In the genomic region with DNA sequence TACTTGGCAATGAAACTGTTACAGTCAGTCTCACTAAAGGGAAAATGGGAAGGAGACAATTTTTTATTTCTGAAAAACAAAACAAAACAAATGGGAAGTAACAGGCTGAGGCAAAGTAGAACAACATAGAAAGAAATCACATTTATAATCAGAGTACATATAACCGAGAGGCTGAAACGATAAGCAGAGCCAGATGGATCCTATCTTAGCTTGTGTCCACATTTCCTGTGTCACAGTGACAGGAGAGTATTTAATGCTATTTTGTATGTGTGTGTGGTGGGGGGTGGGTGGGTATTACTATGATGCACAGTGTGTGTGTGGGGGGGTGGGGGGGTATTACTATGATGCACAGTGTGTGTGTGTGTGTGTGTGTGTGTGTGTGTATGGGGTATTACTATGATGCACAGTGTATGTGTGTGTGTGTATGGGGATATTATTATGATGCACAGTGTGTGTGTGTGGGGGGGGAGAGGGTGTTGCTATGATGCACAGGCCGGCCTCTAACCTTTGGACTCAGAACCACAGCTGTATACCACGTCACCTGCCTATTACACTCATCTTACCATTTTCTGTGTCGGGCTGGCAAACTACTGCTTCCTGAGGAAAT, we compare ENCODE assay signal across 23 mouse cellular contexts. TPM values are rescaled to one million over a fixed set of nuclear protein-coding genes. Genes with fewer than 3 reads are reported as not detected.
DNase-seq lines count a peak whose midpoint lies in the region; ATAC-seq and TF ChIP-seq lines count a peak whose summit lies in the region.
"Had no signal": no experiment of that assay in that cellular context is flagged by ENCODE, and none has a peak within 500 bp of the region (broad histone marks: within the 10 kb centered on the region; RNA-seq: fewer than 3 reads in every experiment).

No protein-coding gene starts in this region.

- H3K27ac ChIP-seq in forebrain, embryonic 14.5 days (ENCODE audit: low read depth, low read length), result no peak overlapping the region
- H3K27ac ChIP-seq in forebrain, embryonic 11.5 days (ENCODE audit: low read depth, low read length), result no peak overlapping the region
- H3K27ac ChIP-seq in hindbrain, embryonic 15.5 days (replicated peaks), result no peak overlapping the region
- H3K27ac ChIP-seq in hindbrain, embryonic 12.5 days, result no peak overlapping the region
- no peak overlapping the region for H3K27ac ChIP-seq in lung, embryonic 14.5 days (ENCODE audit: low read depth)
- H3K27ac ChIP-seq in midbrain, embryonic 15.5 days, result no peak overlapping the region
- H3K27ac ChIP-seq: left cerebral cortex, adult 2 months; liver, embryonic 13.5 days had no signal

- no peaks in the 10 kb centered on the region for H3K4me1 ChIP-seq in forebrain, embryonic 14.5 days (ENCODE audit: control insufficient read depth, insufficient read depth, low read length)
- no peaks in the 10 kb centered on the region for H3K4me1 ChIP-seq in forebrain, embryonic 11.5 days (replicated peaks; ENCODE audit: control insufficient read depth, insufficient read depth, low read length)
- H3K4me1 ChIP-seq in hindbrain, embryonic 15.5 days (replicated peaks), result no peaks in the 10 kb centered on the region
- H3K4me1 ChIP-seq in hindbrain, embryonic 12.5 days, result no peaks in the 10 kb centered on the region
- no peaks in the 10 kb centered on the region for H3K4me1 ChIP-seq in lung, embryonic 14.5 days (ENCODE audit: insufficient read depth)
- no peaks in the 10 kb centered on the region for H3K4me1 ChIP-seq in midbrain, embryonic 15.5 days
- H3K4me1 ChIP-seq: liver, embryonic 13.5 days; megakaryocyte, embryonic 14.5 days had no signal

- 0 out of 2 replicates have a peak, but pooled peaks have one; percentile 26 for ATAC-seq in forebrain, embryonic 14.5 days
- no peak for ATAC-seq in forebrain, embryonic 11.5 days (replicated peaks; ENCODE audit: low FRiP score)
- peak; percentile 47; the same call in 1 of the 2 replicates for ATAC-seq in hindbrain, embryonic 15.5 days (ENCODE audit: low FRiP score, low read depth)
- ATAC-seq in hindbrain, embryonic 12.5 days (ENCODE audit: low FRiP score), result no peak
- ATAC-seq in lung, embryonic 14.5 days (ENCODE audit: insufficient read depth), result peak; percentile 35
- ATAC-seq in midbrain, embryonic 15.5 days (replicated peaks), result peak; percentile 41
- ATAC-seq: CD4-positive, CD25-positive, alpha-beta regulatory T cell, adult 4 months had no signal

- no peak overlapping the region for H3K9ac ChIP-seq in forebrain, embryonic 14.5 days (ENCODE audit: low read length)
- H3K9ac ChIP-seq in forebrain, embryonic 11.5 days (ENCODE audit: low read length), result no peak overlapping the region
- no peak overlapping the region for H3K9ac ChIP-seq in hindbrain, embryonic 15.5 days
- no peak overlapping the region for H3K9ac ChIP-seq in hindbrain, embryonic 12.5 days
- H3K9ac ChIP-seq in lung, embryonic 14.5 days, result no peak overlapping the region
- no peak overlapping the region for H3K9ac ChIP-seq in midbrain, embryonic 15.5 days
- H3K9ac ChIP-seq: liver, embryonic 13.5 days had no signal

- H3K4me3 ChIP-seq in forebrain, embryonic 14.5 days (ENCODE audit: low read depth, low read length), result no peak overlapping the region
- H3K4me3 ChIP-seq in forebrain, embryonic 11.5 days (ENCODE audit: low read depth, low read length), result no peak overlapping the region
- H3K4me3 ChIP-seq in hindbrain, embryonic 15.5 days, result no peak overlapping the region
- no peak overlapping the region for H3K4me3 ChIP-seq in hindbrain, embryonic 12.5 days
- H3K4me3 ChIP-seq in lung, embryonic 14.5 days (ENCODE audit: low read depth, low read length), result no peak overlapping the region
- no peak overlapping the region for H3K4me3 ChIP-seq in midbrain, embryonic 15.5 days
- H3K4me3 ChIP-seq: left cerebral cortex, adult 2 months; liver, embryonic 13.5 days; megakaryocyte, embryonic 14.5 days had no signal

- no peak overlapping the region for H3K4me2 ChIP-seq in forebrain, embryonic 14.5 days (ENCODE audit: low read length)
- H3K4me2 ChIP-seq in forebrain, embryonic 11.5 days (ENCODE audit: low read depth, low read length, severe bottlenecking), result no peak overlapping the region
- no peak overlapping the region for H3K4me2 ChIP-seq in hindbrain, embryonic 15.5 days
- no peak overlapping the region for H3K4me2 ChIP-seq in hindbrain, embryonic 12.5 days (replicated peaks)
- no peak overlapping the region for H3K4me2 ChIP-seq in lung, embryonic 14.5 days
- no peak overlapping the region for H3K4me2 ChIP-seq in midbrain, embryonic 15.5 days
- H3K4me2 ChIP-seq: heart, embryonic 11.5 days; liver, embryonic 13.5 days had no signal

- no peaks in the 10 kb centered on the region for H3K36me3 ChIP-seq in forebrain, embryonic 14.5 days (ENCODE audit: control insufficient read depth, insufficient read depth, low read length)
- no peaks in the 10 kb centered on the region for H3K36me3 ChIP-seq in forebrain, embryonic 11.5 days (ENCODE audit: control insufficient read depth, insufficient read depth, low read length)
- no peaks in the 10 kb centered on the region for H3K36me3 ChIP-seq in hindbrain, embryonic 15.5 days
- no peaks in the 10 kb centered on the region for H3K36me3 ChIP-seq in hindbrain, embryonic 12.5 days
- no peaks in the 10 kb centered on the region for H3K36me3 ChIP-seq in lung, embryonic 14.5 days (ENCODE audit: insufficient read depth)
- H3K36me3 ChIP-seq in midbrain, embryonic 15.5 days (replicated peaks), result no peaks in the 10 kb centered on the region
- H3K36me3 ChIP-seq: liver, embryonic 13.5 days had no signal

- 91% methylated on average over 5 of the region's 5 CpGs for WGBS in forebrain, embryonic 14.5 days
- 92% methylated on average over 5 of the region's 5 CpGs for WGBS in forebrain, embryonic 11.5 days
- whole genome bisulfite sequencing in hindbrain, embryonic 15.5 days, result 92% methylated on average over 5 of the region's 5 CpGs
- WGBS in hindbrain, embryonic 12.5 days, result 91% methylated on average over 5 of the region's 5 CpGs
- 61% methylated on average over 5 of the region's 5 CpGs for WGBS in lung, embryonic 14.5 days
- 93% methylated on average over 5 of the region's 5 CpGs for WGBS in midbrain, embryonic 15.5 days

- DNase-seq in forebrain, embryonic 14.5 days (ENCODE audit: low spot score), result no peak
- DNase-seq in forebrain, embryonic 11.5 days (ENCODE audit: low spot score), result no peak
- DNase-seq in lung, embryonic 14.5 days, result no peak
- no peak for DNase-seq in lung, postnatal 36 days
- DNase-seq in layer of hippocampus, postnatal 36 days, result no peak
- DNase-seq: adrenal gland, postnatal 14 days; cerebellum, adult 2 months; cerebellum, postnatal 25 days; heart, postnatal 10 days; kidney, adult 8-10 months; kidney, postnatal 4 days; layer of hippocampus, adult 9-11 months; liver, embryonic 13.5 days; lung, adult 2 months; thymus, adult 18-20 months; thymus, postnatal 36 days had no signal

- no peak for TF ChIP-seq CTCF in lung, embryonic 14.5 days (IDR thresholded peaks at IDR 0.05; ENCODE audit: low read depth)

- H3K9me3 ChIP-seq in forebrain, embryonic 14.5 days (replicated peaks; ENCODE audit: control insufficient read depth, low read length), result no peaks in the 10 kb centered on the region
- no peaks in the 10 kb centered on the region for H3K9me3 ChIP-seq in forebrain, embryonic 11.5 days (ENCODE audit: control insufficient read depth, low read length)
- no peaks in the 10 kb centered on the region for H3K9me3 ChIP-seq in hindbrain, embryonic 15.5 days
- no peaks in the 10 kb centered on the region for H3K9me3 ChIP-seq in hindbrain, embryonic 12.5 days (replicated peaks)
- no peaks in the 10 kb centered on the region for H3K9me3 ChIP-seq in lung, embryonic 14.5 days (ENCODE audit: low read depth, low read length)
- no peaks in the 10 kb centered on the region for H3K9me3 ChIP-seq in midbrain, embryonic 15.5 days
- H3K9me3 ChIP-seq: liver, embryonic 13.5 days; megakaryocyte, embryonic 14.5 days had no signal

- H3K27me3 ChIP-seq in forebrain, embryonic 14.5 days (replicated peaks; ENCODE audit: control insufficient read depth, insufficient read depth, low read length), result no peaks in the 10 kb centered on the region
- no peaks in the 10 kb centered on the region for H3K27me3 ChIP-seq in forebrain, embryonic 11.5 days (ENCODE audit: control insufficient read depth, insufficient read depth, low read length)
- no peaks in the 10 kb centered on the region for H3K27me3 ChIP-seq in hindbrain, embryonic 15.5 days
- no peaks in the 10 kb centered on the region for H3K27me3 ChIP-seq in hindbrain, embryonic 12.5 days
- no peaks in the 10 kb centered on the region for H3K27me3 ChIP-seq in lung, embryonic 14.5 days (ENCODE audit: insufficient read depth, low read length)
- no peaks in the 10 kb centered on the region for H3K27me3 ChIP-seq in midbrain, embryonic 15.5 days (replicated peaks)
- H3K27me3 ChIP-seq: liver, embryonic 13.5 days; megakaryocyte, embryonic 14.5 days had no signal

RNA-seq across cellular contexts. Expression of gene Snap91, which starts 36.6 kb away (rescaled TPM):
- polyA plus RNA-seq in forebrain, embryonic 14.5 days (2014; fragmentation: Nextera tagmentation; extraction: Ambion mirVana), result 43.1 and 55.1 TPM in 2 replicates
- 8.3 and 8.6 TPM in 2 replicates for polyA plus RNA-seq in forebrain, embryonic 11.5 days (2014; fragmentation: Nextera tagmentation; extraction: Ambion mirVana)
- polyA plus RNA-seq in hindbrain, embryonic 15.5 days (2015; fragmentation: Nextera tagmentation; extraction: Ambion mirVana), result 164 and 172 TPM in 2 replicates
- 52.9 and 60.4 TPM in 2 replicates for polyA plus RNA-seq in hindbrain, embryonic 12.5 days (2016; fragmentation: Nextera tagmentation; extraction: Ambion mirVana)
- polyA plus RNA-seq in lung, embryonic 14.5 days (2014; fragmentation: Nextera tagmentation; extraction: Ambion mirVana), result 1.1 and 2.8 TPM in 2 replicates
- polyA plus RNA-seq in midbrain, embryonic 15.5 days (2015; fragmentation: Nextera tagmentation; extraction: Ambion mirVana), result 167 and 172 TPM in 2 replicates
- 100 to 1,000 TPM; 390 to 392 TPM for total RNA-seq in layer of hippocampus, postnatal 36 days (2021)
- polyA plus RNA-seq: CD4-positive, CD25-positive, alpha-beta regulatory T cell, adult 4 months had no signal

Comparison
In these comparisons a context has a peak if more than half of its experiments do, and no peak if none do; other contexts are left out.
1. ATAC-seq: peak in forebrain, embryonic 14.5 days (single experiment), hindbrain, embryonic 15.5 days (single experiment), lung, embryonic 14.5 days (single experiment) and midbrain, embryonic 15.5 days (single experiment); none in forebrain, embryonic 11.5 days (single experiment) and hindbrain, embryonic 12.5 days (single experiment).